Mouse (Mus musculus) CH12F3 (cell line): ENCODE measurements around the gene Vmn2r90.
"Not testable (repeated sequence)": the region's sequence is repeated elsewhere in the genome, so short reads cannot be mapped to it uniquely, and the experiment has no call there.

Experiments used
- in situ Hi-C: fragments of 300-500 bp; cut with MboI; formaldehyde crosslinking; loops from 2 replicates; pipeline ENCODE4 v1.14.3; 2020; ENCODE audit warnings: low sequenced_read_pairs

The Vmn2r90 gene

DNA sequence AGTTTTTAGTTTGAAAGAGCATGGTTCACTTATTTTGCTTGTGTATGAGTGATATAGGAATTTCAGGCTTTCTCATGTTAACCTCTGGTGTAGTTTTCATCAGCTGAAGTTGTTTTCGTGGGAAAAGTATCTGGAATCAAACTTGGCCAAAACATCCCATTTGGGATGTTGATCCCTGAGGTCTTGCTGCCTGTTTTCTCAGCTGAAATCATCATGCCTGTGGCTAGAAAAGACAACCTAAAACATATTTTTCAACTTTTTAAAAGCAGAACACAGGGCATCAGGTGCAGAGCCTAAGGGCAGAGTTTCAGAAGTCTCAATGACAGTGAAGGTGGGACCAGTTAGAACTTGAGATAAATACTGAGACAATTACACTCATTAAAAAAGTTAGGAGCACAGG, at the start of gene Vmn2r90:
Gene Vmn2r90 (plus strand): TSS at position 301 of the 400 bp plus-strand sequence.
- in situ Hi-C loops: no loop called here

DNA sequence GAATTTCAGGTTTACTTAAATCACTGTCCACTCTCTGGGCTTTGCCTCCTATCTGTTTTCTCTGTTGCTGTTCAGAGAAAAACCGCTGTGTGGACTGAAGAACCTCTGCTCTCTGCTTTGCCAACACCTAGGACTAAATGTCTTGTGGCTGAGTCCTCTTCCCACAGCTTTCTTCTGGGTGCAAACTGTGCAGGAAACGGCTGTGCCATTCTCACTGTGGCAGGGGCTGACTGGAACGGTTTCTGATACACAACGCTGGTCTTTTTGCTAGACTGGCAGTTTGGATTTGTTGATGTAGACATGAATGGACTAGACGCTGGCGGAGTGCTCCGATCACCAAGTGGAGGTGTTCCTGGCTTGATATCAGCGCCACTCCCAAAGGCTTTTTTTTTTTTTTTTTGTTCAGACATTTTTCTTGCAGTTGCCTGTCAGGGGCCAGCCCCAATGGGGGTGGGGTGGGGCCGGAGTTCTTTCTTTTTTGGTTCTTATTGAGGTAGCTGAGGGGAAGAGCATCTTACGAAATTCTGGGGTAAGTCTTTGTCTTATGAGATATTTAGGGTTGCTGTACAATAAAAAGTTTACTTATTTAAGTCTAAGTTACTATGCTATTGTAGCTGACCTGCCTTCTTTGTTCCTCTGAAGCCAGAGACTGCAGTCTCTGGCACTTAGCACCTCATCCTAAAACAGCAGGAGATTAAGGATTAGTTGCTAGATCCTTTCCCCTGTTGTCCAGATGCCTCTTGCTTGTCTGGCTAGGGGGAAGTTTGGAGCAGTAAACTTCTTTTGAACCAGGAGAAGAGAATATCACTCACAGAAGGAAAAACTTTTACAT, 48.3 kb upstream of the Vmn2r90 start:
- in situ Hi-C loops: no loop called here

DNA sequence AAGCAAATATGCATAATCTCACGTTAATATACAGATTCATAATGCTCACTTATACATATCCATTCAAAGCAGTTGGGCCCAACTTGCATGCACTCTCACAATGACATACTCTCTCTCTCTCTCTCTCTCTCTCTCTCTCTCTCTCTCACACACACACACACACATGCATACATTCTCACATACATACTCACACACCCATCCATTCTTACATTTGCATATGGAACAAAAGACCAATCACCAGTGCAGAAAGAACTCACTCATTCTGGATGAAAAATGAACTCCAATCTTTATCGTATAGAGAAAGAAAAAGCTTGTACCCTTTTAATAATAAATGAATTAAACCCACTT, 47.7 kb upstream of the Vmn2r90 start:
- in situ Hi-C loops: no loop called here

DNA sequence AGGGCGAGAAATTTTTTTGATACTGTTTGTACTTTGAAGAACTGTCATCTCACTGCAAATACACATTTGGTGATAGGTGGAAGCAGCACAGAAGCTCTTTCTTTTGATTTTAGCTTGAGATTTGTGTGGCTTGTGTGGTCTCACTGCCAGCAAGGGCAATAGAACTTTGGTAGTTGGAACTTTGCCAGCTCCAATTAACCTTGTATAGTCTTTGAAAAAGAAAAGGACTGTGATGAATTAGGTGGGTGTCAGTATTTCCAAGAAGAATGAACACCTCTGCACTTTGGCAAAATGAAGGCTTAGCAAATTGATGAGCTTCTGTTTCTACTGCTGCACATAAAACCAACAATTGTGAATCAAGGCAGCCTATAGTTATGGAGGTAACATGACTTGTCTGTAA, 24.8 kb upstream of the Vmn2r90 start:
- in situ Hi-C loops: no loop called here

DNA sequence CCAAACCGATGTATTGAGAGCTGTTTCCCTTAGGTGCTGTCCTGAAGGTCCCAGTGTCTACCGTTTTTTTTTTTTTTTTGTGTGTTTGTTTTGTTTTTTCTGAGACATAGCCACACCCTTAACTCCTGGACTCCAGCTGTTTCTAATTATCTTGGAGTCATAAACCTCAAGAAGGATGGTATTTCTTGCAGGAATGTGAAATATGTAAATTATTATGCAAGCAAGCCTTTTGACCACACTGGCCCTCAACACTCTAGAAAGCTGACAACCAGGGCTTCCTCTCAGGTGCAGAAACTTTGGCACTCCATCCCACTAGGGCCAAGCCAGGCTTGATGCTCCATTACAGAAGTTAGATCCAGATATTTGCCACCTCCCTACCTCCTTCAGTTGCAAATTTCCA, 12.9 kb upstream of the Vmn2r90 start:
- in situ Hi-C loops: no loop called here

DNA sequence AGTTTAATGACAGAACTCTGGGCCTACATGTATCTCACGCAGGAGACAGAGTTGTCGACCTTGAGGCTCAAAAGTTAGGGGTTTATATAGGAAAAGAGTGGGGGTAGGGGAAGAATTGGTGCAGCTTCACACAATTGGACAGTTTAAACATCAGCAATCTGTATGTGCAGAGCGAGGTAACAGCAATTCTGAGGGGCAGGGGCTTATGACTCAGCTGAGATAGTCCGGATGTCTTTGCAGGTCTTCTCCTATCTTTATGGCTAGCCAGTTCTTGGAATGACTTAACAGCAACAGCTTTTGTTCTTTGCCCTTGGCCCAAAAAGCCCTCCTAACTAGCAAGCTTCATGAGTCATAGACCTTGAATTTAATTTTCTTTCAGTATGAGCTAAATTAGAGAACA, 28.8 kb downstream of the Vmn2r90 start:
- in situ Hi-C loops: not testable (repeated sequence)

DNA sequence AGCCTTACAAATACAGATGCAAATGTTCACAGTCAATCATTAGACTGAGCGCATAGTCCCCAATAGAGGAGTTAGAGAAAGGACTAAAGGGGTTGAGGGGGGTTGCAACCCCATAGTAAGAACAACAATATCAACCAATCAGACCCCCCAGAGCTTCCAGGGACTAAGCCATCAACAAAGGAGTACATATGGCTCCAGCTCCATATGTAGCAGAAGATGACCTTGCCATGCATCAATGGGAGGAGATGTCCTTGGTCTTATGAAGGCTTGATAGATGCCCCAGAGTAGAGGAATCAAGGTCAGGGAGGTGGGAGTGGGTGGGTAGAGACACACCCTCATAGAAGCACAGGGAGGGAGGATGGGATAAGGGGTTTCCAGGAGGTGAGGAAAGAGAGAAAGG, 35.1 kb downstream of the Vmn2r90 start:
- in situ Hi-C loops: no loop called here

DNA sequence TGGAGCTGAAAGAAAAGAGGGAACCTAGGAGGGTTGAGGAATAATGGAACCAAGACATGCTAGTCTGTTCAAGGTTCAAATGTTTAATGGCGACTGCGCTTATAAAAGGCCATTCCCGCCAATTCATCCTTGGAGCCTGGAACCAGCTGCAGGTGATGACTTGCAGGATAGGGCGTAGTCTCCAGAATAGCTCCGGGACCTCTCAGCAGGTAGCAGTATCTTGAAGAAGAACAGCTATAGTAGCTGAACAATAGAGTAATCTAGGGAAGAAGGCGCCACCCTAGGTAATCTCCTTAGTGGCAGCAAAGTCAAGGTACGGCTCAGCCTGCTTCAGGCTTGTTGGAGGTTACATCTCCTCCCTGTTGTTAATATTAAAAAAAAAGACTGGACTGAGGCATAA, 35.8 kb downstream of the Vmn2r90 start:
- in situ Hi-C loops: not testable (repeated sequence)

DNA sequence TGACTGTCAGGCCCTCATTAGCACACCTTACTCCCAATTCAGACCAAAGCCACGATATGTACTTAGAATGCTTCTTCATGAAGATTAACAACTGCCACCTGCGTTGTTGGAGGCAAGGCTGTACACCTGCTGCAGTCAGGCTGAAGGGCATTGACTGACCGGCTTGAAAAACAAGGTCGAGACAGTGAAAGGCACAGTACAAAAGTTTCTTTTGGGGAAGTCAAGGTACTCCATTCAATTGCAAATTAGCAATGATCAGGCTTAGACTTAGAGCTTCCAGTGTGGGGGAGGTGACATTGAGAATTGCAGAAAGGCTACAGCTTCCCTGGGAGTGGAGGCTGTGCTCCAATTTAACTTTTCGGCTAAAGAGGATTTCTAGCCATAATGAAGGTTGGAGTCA, 36.4 kb downstream of the Vmn2r90 start:
- in situ Hi-C loops: not testable (repeated sequence)

DNA sequence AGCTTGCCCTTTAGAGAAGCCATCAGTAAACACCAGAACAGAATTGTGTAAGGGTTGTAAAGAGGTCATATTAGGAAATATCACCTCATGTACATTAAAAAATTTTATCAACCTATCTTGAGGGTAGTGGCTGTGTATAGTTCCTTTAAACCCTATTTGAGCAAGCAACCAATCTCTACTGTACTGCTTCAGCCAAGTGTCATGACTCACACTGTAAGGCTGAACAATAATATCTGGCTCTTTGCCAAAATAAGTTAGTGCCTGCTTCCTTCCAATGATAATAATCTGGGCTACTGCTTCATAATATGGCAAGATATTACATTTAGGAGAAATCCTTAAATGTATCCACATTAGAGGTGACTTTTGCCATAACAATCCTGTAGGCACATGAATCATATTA, 38.0 kb downstream of the Vmn2r90 start:
- in situ Hi-C loops: not testable (repeated sequence)

DNA sequence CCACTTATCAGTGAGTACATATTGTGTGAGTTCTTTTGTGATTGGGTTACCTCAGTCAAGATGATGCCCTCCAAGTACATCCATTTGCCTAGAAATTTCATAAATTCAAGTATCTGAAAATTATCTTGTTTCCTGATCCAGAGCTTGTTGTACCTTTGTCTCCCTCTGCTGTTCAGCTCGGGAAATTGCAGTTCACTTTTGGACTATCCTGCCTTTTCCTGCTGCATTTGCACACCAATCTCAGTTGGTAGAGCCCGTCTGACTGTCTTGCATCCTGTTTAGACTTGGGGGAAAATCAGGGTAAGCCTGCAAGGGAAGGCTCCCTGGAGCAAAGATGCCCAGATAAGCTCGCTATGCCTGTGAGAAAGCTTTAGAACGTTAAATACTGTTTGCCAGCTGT, 45.8 kb downstream of the Vmn2r90 start:
- in situ Hi-C loops: not testable (repeated sequence)

DNA sequence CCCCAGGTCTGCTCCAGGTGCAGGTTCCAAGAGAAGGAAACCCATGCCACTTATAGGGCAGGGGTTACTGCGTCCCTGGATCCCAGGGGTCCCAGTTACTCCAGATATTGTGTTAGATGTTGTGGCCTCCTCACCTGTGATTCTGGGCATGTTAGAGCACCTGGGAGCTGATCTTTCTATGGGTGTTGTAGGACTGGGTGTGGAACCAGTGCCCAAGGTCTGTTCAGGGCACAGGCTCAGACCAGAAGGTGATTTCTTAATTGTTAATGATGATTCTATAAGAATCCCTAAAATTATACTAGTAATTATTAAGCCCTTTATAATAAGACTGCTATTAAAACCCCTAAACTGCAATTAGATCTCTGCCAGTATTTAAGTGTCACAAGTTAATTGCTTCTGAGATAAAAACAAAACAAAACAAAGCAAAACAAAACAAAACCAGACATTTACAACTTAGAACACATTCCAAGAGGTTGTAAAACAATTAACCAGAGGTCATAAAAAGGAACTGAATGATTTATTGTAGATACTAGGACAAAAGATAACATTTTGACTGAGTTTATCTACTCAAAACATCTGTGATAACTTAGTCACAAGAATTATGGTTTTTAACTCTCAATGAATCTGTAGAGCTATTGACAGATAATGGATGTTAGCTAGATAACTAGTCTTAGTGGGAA, 59.2 kb downstream of the Vmn2r90 start:
- in situ Hi-C loops: loop anchor here (25.0 kb wide), 1 partner anchor 125 kb away; the partner anchor contains the start of genes Fpr1, Fpr2 and Fpr3

DNA sequence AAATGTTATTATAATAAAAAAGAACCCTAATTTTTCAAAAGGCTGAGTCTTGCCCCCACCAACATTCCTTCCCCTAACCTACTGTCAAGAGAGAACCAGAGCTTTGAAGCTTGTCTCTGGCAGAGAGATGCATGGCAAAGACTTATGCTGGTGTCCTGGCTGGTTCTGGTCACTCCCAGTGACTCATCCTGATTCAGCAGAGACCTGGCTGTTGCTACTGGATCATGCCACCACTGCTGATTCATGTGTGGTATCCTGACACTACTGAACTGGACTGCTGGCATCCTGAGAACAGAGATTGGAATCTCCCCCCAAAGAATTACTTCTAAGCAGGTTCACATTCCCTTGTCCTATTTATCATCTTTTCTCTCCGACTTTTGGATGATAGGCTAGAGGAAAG, 60.7 kb downstream of the Vmn2r90 start:
- in situ Hi-C loops: loop anchor here (25.0 kb wide), 1 partner anchor 123 kb away; the partner anchor contains the start of genes Fpr1, Fpr2 and Fpr3

DNA sequence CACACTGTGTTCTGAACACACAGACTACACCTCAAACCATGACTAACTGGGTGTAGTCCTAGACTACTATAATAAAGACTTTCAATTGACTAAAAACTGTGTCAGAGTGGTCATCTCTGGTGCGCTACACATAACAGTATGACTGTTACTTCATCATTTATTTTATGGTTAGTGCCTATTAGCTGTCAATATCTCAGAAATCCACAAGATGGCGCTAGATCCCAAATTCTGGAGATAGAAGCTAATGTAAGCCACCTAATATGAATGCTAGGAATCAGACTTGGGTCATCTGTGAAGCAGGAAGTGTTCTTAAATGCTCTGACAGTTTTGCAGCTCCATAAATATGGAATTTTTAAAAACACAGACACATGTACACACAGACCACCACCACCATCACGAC, 62.9 kb downstream of the Vmn2r90 start:
- in situ Hi-C loops: loop anchor here (25.0 kb wide), 1 partner anchor 121 kb away; the partner anchor contains the start of genes Fpr1, Fpr2 and Fpr3
